Mouse (Mus musculus) spleen, adult 2 months (tissue): Measurements from ENCODE around the gene 1700007K13Rik.

Experiments used
- CTCF ChIP-seq: fragments of 200-500 bp; IDR thresholded peaks from 2 replicates; pipeline ENCODE4 v1.5.1; 2011; ENCODE audit warnings: mild to moderate bottlenecking, inconsistent platforms; ENCODE audit not compliant: insufficient read depth, insufficient read length, insufficient replicate concordance; ENCODE audit errors: extremely low read depth
- POLR2A ChIP-seq: fragments of 200-500 bp; IDR thresholded peaks from 2 replicates; pipeline ENCODE4 v1.6.1; 2011; ENCODE audit warnings: low read depth, low read length, inconsistent platforms

DNA sequence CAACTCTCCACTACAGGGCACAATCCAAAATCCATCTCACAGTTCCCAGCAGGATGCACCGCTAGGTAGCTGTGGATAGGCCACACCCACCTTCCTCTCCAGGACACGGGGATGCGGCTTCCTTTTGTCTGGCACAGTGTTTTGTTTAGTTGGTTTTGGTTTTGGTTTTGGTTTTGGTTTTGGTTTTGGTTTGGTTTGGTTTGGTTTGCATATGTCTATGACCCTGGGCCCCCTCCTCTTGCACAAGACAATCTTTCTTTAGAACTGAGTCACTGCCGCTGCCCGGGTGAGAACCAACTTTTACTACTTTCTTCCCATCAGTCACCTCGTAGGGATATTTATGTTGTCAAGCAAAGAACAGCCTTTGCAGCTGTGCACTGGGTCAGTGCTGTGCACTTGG lies 25.3 kb downstream of the 1700007K13Rik start:
- TF ChIP-seq CTCF: no peak
- no peak for TF ChIP-seq POLR2A
